Mouse (Mus musculus) heart, embryonic 10.5 days (tissue): ENCODE results near the gene Gpx3. TPM values are rescaled to one million over a fixed set of nuclear protein-coding genes. Genes with fewer than 3 reads are reported as not detected.

ENCODE experiments used
- DNase-seq: peaks from one replicate; pipeline ENCODE4 v3.0.0-alpha.2; 2017; ENCODE audit warnings: low spot score
- H3K27ac ChIP-seq: fragments of 300-500 bp; sonication (generic); 2 replicates; pipeline ENCODE4 v1.5.1; 2016; ENCODE audit warnings: mild to moderate bottlenecking
- H3K27me3 ChIP-seq: fragments of 300-500 bp; sonication (generic); 2 replicates; pipeline ENCODE4 v1.6.1; 2016; ENCODE audit warnings: mild to moderate bottlenecking; ENCODE audit not compliant: poor library complexity, insufficient read depth, severe bottlenecking
- H3K36me3 ChIP-seq: fragments of 300-500 bp; sonication (generic); 2 replicates; pipeline ENCODE4 v1.6.1; 2016; ENCODE audit warnings: mild to moderate bottlenecking, moderate library complexity
- H3K4me1 ChIP-seq: fragments of 300-500 bp; sonication (generic); 2 replicates; pipeline ENCODE4 v1.6.1; 2016; ENCODE audit warnings: mild to moderate bottlenecking
- H3K4me3 ChIP-seq: fragments of 300-500 bp; sonication (generic); 2 replicates; pipeline ENCODE4 v1.5.1; 2016; ENCODE audit warnings: mild to moderate bottlenecking, moderate library complexity
- H3K9me3 ChIP-seq: fragments of 300-500 bp; sonication (generic); 2 replicates; pipeline ENCODE4 v1.6.1; 2016; ENCODE audit warnings: mild to moderate bottlenecking, moderate library complexity
- WGBS: fragments of 180-500 bp; shearing (Covaris S2); methylation state at CpG from one replicate; pipeline ENCODE4 v1.1.7; 2016; 5-methylcytosine and 5-hydroxymethylcytosine counted together
- polyA plus RNA-seq: library from polyadenylated mRNA; unstranded; fragments of >200 nt; fragmentation: Nextera tagmentation; extraction: Ambion mirVana; gene quantifications from 2 replicates; pipeline ENCODE4 v1.2.1, GENCODE M21; 2016

Gene Gpx3
- polyA plus RNA-seq, 1 experiment from 2014 or later = 1,153 TPM

- DNase-seq = no peak
- Histone ChIP-seq H3K4me3 (no peak overlapping the region), H3K9me3 (no peaks in the 10 kb centered on the region), H3K27ac (peak overlapping the region; percentile 49; the same call in 1 of the 2 replicates), H3K27me3 (no peaks in the 10 kb centered on the region), H3K36me3 (peaks cover 86% of the 10 kb centered on the region), H3K4me1 (peaks cover 28% of the 10 kb centered on the region)
- WGBS = 85% methylated on average over 12 of the region's 12 CpGs
Observed at GRCm38 (mm10) chr11:54910081-54910665, 7.9 kb downstream of the Gpx3 start.

DNA sequence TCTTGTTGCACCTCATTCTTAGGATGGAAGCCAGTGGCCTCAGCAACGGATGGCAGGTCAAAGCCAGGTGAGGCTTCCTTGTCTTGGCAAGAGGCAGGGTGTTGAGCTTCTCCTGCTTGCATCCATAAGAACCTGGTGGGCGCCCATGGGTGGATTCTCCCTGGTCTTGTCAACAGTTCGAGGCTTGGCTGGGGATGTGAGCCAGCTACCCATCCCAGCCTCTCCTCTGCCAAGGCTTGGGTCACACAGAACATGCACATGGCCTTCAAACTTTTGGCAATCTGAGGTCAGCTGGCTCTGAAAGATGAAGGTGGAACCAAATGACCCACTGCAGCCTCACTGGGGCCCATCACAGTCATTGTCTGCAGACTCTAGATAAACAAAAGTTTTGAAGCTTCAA, 8.9 kb downstream of the Gpx3 start:
- Histone ChIP-seq H3K4me1 (peaks cover 18% of the 10 kb centered on the region), H3K4me3 (no peak overlapping the region), H3K27ac (0 out of 2 replicates have a peak overlapping the region, but pooled peaks have one; percentile 2), H3K9me3 (no peaks in the 10 kb centered on the region), H3K27me3 (no peaks in the 10 kb centered on the region), H3K36me3 (peaks cover 92% of the 10 kb centered on the region)
- WGBS = 92% methylated on average over 3 of the region's 3 CpGs
- no peak for DNase-seq

DNA sequence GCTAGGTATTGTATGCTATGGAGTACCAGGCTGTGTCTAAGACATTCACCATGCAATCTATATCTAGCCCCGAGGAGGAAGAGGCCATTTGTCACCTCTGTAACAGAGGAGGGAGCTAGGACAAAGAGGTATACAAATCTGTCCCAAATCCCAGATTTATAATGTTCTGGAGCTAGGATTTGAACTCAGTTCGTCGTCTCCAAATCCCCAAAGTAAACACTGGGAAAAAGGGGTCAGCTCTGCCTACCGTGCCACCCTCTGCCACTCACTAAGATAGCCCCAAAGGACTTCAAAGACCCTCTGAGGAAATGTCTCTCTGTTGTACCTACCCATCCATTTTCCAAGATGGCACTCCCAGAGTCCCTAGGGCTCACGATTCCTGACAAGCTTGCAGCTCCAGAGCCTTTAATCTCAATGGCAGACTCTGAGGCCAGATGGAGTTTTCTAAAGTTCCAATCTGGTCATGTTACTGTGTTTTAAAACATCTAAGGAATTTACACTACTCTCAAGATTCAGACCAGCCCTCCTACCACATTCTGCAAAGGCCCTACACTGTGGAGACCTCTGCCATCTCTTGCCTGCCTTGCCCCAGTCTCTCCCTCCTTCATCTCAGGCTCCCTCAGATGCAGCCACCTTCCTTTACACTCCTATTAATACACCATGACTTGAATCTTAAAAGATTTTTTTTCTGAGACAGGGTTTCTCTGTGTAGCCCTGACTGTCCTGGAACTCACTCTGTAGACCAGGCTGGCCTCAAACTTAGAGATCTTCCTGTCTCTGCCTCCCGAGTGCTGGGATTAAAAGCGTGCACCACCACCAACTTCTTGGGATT, 9.6 kb downstream of the Gpx3 start:
- 87% methylated on average over 7 of the region's 7 CpGs for WGBS
- H3K27ac ChIP-seq = no peak overlapping the region
- peaks cover 96% of the 10 kb centered on the region for H3K36me3 ChIP-seq
- H3K27me3 ChIP-seq = no peaks in the 10 kb centered on the region
- H3K4me3 ChIP-seq = no peak overlapping the region
- no peaks in the 10 kb centered on the region for H3K9me3 ChIP-seq
- no peak for DNase-seq
- H3K4me1 ChIP-seq = peaks cover 12% of the 10 kb centered on the region

- H3K27me3 ChIP-seq = no peaks in the 10 kb centered on the region
- H3K4me3 ChIP-seq = no peak overlapping the region
- no peak for DNase-seq
- no peaks in the 10 kb centered on the region for H3K9me3 ChIP-seq
- 75% methylated on average over 9 of the region's 9 CpGs for WGBS
- peaks cover 96% of the 10 kb centered on the region for H3K36me3 ChIP-seq
- H3K27ac ChIP-seq = no peak overlapping the region
- peaks cover 12% of the 10 kb centered on the region; the same call in 1 of the 2 replicates for H3K4me1 ChIP-seq
Observed at GRCm38 (mm10) chr11:54912503-54913316, 10.5 kb downstream of the Gpx3 start.

DNA sequence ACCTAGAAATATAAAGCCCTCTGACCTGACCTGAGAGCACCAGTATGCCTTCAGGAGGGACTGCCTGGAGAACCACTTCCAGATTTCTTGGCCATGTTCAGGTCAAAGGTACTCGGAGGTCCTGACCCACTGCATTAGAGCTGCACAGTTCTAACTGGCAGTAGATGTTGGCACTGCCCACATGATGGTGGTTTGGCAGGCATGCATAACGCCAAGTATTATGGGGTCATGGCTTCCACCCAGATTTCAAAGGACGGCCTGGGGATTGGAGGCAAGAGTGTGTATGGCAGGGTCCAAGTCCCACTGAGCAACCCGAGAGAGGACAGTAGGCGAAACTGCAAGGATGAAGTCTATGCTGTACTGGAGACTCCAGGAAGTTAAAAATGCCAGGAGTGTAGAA, 11.6 kb downstream of the Gpx3 start:
- Histone ChIP-seq H3K4me3 (no peak overlapping the region), H3K36me3 (peaks cover 96% of the 10 kb centered on the region), H3K27ac (no peak overlapping the region), H3K27me3 (no peaks in the 10 kb centered on the region), H3K9me3 (no peaks in the 10 kb centered on the region), H3K4me1 (peaks cover 5% of the 10 kb centered on the region; the same call in 1 of the 2 replicates)
- no peak for DNase-seq
- WGBS = 93% methylated on average over 5 of the region's 5 CpGs

DNA sequence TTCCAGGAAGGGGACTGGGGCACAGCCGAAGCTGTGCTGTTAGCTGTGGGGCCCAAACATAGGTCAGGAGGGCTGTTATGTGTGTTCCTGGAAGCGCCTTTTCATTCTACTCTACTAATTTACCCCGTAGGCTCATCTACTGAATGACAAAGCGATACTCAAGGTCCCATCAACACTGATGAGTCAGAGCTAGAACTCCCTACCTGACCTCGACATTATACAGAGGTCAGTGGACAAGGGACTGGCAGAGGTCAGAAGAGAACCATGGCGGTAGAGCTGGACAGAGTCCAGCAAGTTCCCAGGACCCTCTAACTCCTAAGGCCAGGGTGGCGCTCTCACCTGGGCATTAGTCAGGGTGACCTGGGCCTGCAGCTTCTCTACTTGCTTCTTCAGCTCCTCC, 15.2 kb downstream of the Gpx3 start:
- Histone ChIP-seq H3K36me3 (peaks cover 82% of the 10 kb centered on the region), H3K4me1 (peaks cover 20% of the 10 kb centered on the region), H3K27ac (no peak overlapping the region), H3K4me3 (no peak overlapping the region), H3K27me3 (no peaks in the 10 kb centered on the region), H3K9me3 (no peaks in the 10 kb centered on the region)
- DNase-seq = no peak
- WGBS = 92% methylated on average over 7 of the region's 7 CpGs

GRCm38 (mm10) chr11:54918273-54918672, 16.0 kb downstream of the Gpx3 start:
- Histone ChIP-seq H3K36me3 (peaks cover 83% of the 10 kb centered on the region), H3K4me1 (peaks cover 25% of the 10 kb centered on the region), H3K27ac (no peak overlapping the region)

GRCm38 (mm10) chr11:54920127-54920972, 18.1 kb downstream of the Gpx3 start:
- H3K4me1 ChIP-seq = peaks cover 32% of the 10 kb centered on the region
- 66% methylated on average over 11 of the region's 11 CpGs for WGBS
- DNase-seq = no peak
- no peak overlapping the region for H3K4me3 ChIP-seq
- no peaks in the 10 kb centered on the region for H3K27me3 ChIP-seq
- peaks cover 80% of the 10 kb centered on the region for H3K36me3 ChIP-seq
- no peaks in the 10 kb centered on the region for H3K9me3 ChIP-seq
- peak overlapping the region; percentile 81 for H3K27ac ChIP-seq

More at GRCm38 (mm10) chr11:54918273-54918672, 16.0 kb downstream of the Gpx3 start:
- WGBS = 88% methylated on average over 4 of the region's 4 CpGs
- no peak for DNase-seq
- H3K4me3 ChIP-seq = no peak overlapping the region
- H3K27me3 ChIP-seq = no peaks in the 10 kb centered on the region
- H3K9me3 ChIP-seq = no peaks in the 10 kb centered on the region

DNA sequence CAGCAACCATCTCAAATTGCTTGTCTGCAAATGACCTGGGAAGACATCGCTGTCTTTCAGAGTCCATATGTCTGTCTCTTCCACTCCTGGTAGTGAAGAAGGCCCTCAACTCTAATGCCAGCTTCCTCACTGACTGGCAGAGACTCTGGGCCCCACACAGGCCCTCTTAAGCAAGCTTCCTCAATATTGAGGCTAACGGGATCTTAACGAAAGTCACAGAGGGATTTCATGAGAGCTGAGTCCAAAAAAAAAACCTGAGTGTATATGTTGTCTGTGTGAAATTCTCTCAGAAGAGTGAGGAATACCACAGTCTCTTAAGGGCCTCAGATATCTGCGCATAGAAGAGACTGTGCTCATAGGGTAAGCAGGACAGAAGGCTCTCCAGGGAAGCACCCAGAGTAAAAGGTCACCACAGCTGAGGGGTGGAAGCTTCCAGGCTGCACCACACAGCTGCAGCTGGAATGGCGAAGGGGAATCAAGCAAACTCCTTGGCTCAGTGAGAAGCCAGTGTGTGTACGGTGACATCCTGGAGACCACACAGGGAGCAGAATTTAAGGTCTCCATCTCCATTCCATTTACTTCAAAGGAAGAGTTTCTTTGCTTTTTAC, 18.8 kb downstream of the Gpx3 start:
- no peak for DNase-seq
- H3K9me3 ChIP-seq = no peaks in the 10 kb centered on the region
- peak overlapping the region; percentile 81 for H3K27ac ChIP-seq
- 71% methylated on average over 6 of the region's 6 CpGs for WGBS
- H3K4me3 ChIP-seq = no peak overlapping the region
- H3K4me1 ChIP-seq = peaks cover 32% of the 10 kb centered on the region
- no peaks in the 10 kb centered on the region for H3K27me3 ChIP-seq
- peaks cover 79% of the 10 kb centered on the region for H3K36me3 ChIP-seq

DNA sequence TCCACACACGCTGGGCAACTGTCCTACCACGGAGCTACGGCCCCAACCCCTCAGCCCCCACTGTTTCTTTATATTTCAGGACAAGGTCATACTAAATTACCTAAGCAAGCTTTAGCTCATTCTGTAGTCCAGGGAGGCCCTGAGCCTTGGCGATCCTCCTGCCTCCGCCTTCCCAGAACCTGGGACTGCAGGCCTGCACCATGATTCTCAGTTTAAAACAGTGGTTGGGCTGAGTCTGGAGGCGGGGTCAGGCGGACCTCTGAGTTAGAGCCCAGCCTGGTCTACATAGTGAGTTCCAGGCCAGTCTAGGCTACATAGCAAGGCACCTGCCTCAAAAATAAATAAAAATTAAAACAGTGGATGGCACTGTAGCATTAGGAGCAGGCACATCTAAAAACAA, 19.5 kb downstream of the Gpx3 start:
- Histone ChIP-seq H3K36me3 (peaks cover 79% of the 10 kb centered on the region), H3K4me3 (no peak overlapping the region), H3K27ac (peak overlapping the region; percentile 81), H3K9me3 (no peaks in the 10 kb centered on the region), H3K27me3 (no peaks in the 10 kb centered on the region), H3K4me1 (peaks cover 36% of the 10 kb centered on the region)
- DNase-seq = no peak
- WGBS = 40% methylated on average over 7 of the region's 7 CpGs

DNA sequence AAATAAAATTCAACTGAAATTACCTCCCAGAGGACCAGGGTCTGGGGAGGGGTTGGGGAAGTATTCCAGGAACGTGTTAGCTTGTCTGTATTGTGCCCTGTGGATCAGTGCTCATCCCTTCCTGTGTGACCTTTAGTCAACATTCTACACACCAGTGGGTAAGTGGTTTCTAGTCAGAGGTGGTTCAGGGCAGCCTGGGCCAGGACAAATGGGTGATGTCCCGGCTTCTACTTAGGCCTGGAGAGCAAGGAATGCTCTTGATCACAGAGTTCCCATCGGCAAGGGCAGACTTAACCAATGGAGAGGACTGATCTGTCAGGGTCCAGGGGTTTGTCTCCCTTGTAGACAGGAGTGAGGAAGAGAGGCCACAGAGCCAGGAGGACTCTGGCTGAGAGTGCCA, 20.2 kb downstream of the Gpx3 start:
- H3K4me3 ChIP-seq = no peak overlapping the region
- peak overlapping the region; percentile 52; the same call in 1 of the 2 replicates for H3K27ac ChIP-seq
- no peaks in the 10 kb centered on the region for H3K9me3 ChIP-seq
- peaks cover 78% of the 10 kb centered on the region for H3K36me3 ChIP-seq
- peaks cover 43% of the 10 kb centered on the region for H3K4me1 ChIP-seq
- no peak for DNase-seq
- WGBS = 81% methylated on average over 3 of the region's 3 CpGs
- no peaks in the 10 kb centered on the region for H3K27me3 ChIP-seq

- 79% methylated on average over 14 of the region's 14 CpGs for WGBS
- Histone ChIP-seq H3K4me3 (no peak overlapping the region), H3K36me3 (peaks cover 78% of the 10 kb centered on the region), H3K27ac (peak overlapping the region; percentile 42; the same call in 1 of the 2 replicates), H3K4me1 (peaks cover 49% of the 10 kb centered on the region), H3K27me3 (no peaks in the 10 kb centered on the region), H3K9me3 (no peaks in the 10 kb centered on the region)
- no peak for DNase-seq
Observed at GRCm38 (mm10) chr11:54924145-54924544, 21.9 kb downstream of the Gpx3 start.
